ENCODE assay signal across 7 mouse cellular contexts in genomic region chr1:153386271-153387069, GRCm38 (mm10). TPM values are rescaled to one million over a fixed set of nuclear protein-coding genes. Genes with fewer than 3 reads are reported as not detected.
DNase-seq lines count a peak whose midpoint lies in the region; ATAC-seq and TF ChIP-seq lines count a peak whose summit lies in the region.

No protein-coding gene starts in this region.

- DNase-seq in adrenal gland, postnatal 10 days, result peak; percentile 88
- DNase-seq in embryonic facial prominence, embryonic 11.5 days (ENCODE audit: low spot score), result peak; percentile 91
- peak; percentile 84 to 91 for DNase-seq in heart, adult 18-20 months
- DNase-seq in kidney, adult 2 months, result peak; percentile 79
- DNase-seq in limb, embryonic 11.5 days (ENCODE audit: low spot score), result peak; percentile 89
- DNase-seq in midbrain, postnatal 0 days (ENCODE audit: low spot score), result peak; percentile 89
- peak; percentile 42 to 58 for DNase-seq in spleen, postnatal 14 days (ENCODE audit: low spot score in 2 of 2)

- H3K4me2 ChIP-seq in embryonic facial prominence, embryonic 11.5 days (ENCODE audit: low read depth, low read length), result no peak overlapping the region
- no peak overlapping the region for H3K4me2 ChIP-seq in limb, embryonic 11.5 days (ENCODE audit: low read depth, severe bottlenecking)
- H3K4me2 ChIP-seq in midbrain, postnatal 0 days (ENCODE audit: low read depth, low read length, poor library complexity, severe bottlenecking), result no peak overlapping the region

- H3K4me3 ChIP-seq in embryonic facial prominence, embryonic 11.5 days (ENCODE audit: low read depth, low read length), result no peak overlapping the region
- no peak overlapping the region for H3K4me3 ChIP-seq in kidney, adult 2 months (ENCODE audit: insufficient read depth, low read depth, low read length)
- H3K4me3 ChIP-seq in limb, embryonic 11.5 days (ENCODE audit: low read depth, low read length), result no peak overlapping the region
- H3K4me3 ChIP-seq in midbrain, postnatal 0 days (ENCODE audit: low read depth, low read length), result no peak overlapping the region

- WGBS in embryonic facial prominence, embryonic 11.5 days, result 55% methylated on average over 25 of the region's 25 CpGs
- 47% methylated on average over 25 of the region's 25 CpGs for WGBS in kidney, adult 2 months
- 57% methylated on average over 25 of the region's 25 CpGs for WGBS in limb, embryonic 11.5 days
- 53% methylated on average over 25 of the region's 25 CpGs for WGBS in midbrain, postnatal 0 days

- no peaks in the 10 kb centered on the region for H3K4me1 ChIP-seq in embryonic facial prominence, embryonic 11.5 days (ENCODE audit: control insufficient read depth, insufficient read depth, low read length)
- no peaks in the 10 kb centered on the region for H3K4me1 ChIP-seq in kidney, adult 2 months (ENCODE audit: control insufficient read depth, insufficient read depth, low read length)
- no peaks in the 10 kb centered on the region for H3K4me1 ChIP-seq in limb, embryonic 11.5 days (ENCODE audit: control insufficient read depth, insufficient read depth, low read length)
- H3K4me1 ChIP-seq in midbrain, postnatal 0 days (ENCODE audit: insufficient read depth, low read length), result no peaks in the 10 kb centered on the region

- H3K9ac ChIP-seq in embryonic facial prominence, embryonic 11.5 days (replicated peaks; ENCODE audit: low read length), result no peak overlapping the region
- H3K9ac ChIP-seq in limb, embryonic 11.5 days (ENCODE audit: low read length), result no peak overlapping the region
- H3K9ac ChIP-seq in midbrain, postnatal 0 days (replicated peaks; ENCODE audit: low read length, poor library complexity, severe bottlenecking), result no peak overlapping the region

- TF ChIP-seq CTCF in kidney, adult 2 months (conservative IDR thresholded peaks at IDR 0.05; ENCODE audit: insufficient read depth, insufficient read length, low read depth, low read length), result peak; percentile 85
- TF ChIP-seq CTCF in midbrain, postnatal 0 days (IDR thresholded peaks at IDR 0.05), result peak; percentile 96

- no peak for TF ChIP-seq POLR2A in kidney, adult 2 months (IDR thresholded peaks at IDR 0.05; ENCODE audit: low read depth, low read length)

- H3K27me3 ChIP-seq in embryonic facial prominence, embryonic 11.5 days (ENCODE audit: control insufficient read depth, insufficient read depth, low read length), result no peaks in the 10 kb centered on the region
- no peaks in the 10 kb centered on the region for H3K27me3 ChIP-seq in kidney, adult 2 months (replicated peaks; ENCODE audit: control insufficient read depth, insufficient read depth, low read length)
- H3K27me3 ChIP-seq in limb, embryonic 11.5 days (ENCODE audit: control insufficient read depth, insufficient read depth, low read length), result no peaks in the 10 kb centered on the region
- H3K27me3 ChIP-seq in midbrain, postnatal 0 days (ENCODE audit: insufficient read depth, low read length), result no peaks in the 10 kb centered on the region

- no peak overlapping the region for H3K27ac ChIP-seq in embryonic facial prominence, embryonic 11.5 days (replicated peaks; ENCODE audit: low read depth, low read length)
- no peak overlapping the region for H3K27ac ChIP-seq in kidney, adult 2 months (ENCODE audit: insufficient read depth, low read depth, low read length)
- no peak overlapping the region for H3K27ac ChIP-seq in limb, embryonic 11.5 days (replicated peaks; ENCODE audit: low read depth, low read length)
- H3K27ac ChIP-seq in midbrain, postnatal 0 days (ENCODE audit: low read depth, low read length), result no peak overlapping the region

- H3K9me3 ChIP-seq in embryonic facial prominence, embryonic 11.5 days (replicated peaks; ENCODE audit: control insufficient read depth, low read length), result no peaks in the 10 kb centered on the region
- H3K9me3 ChIP-seq in limb, embryonic 11.5 days (ENCODE audit: control insufficient read depth, low read length), result no peaks in the 10 kb centered on the region
- H3K9me3 ChIP-seq in midbrain, postnatal 0 days (ENCODE audit: low read length), result no peaks in the 10 kb centered on the region

- H3K36me3 ChIP-seq in embryonic facial prominence, embryonic 11.5 days (replicated peaks; ENCODE audit: control insufficient read depth, insufficient read depth, low read depth, low read length), result no peaks in the 10 kb centered on the region
- H3K36me3 ChIP-seq in kidney, adult 2 months (ENCODE audit: control insufficient read depth, insufficient read depth, low read length), result no peaks in the 10 kb centered on the region
- no peaks in the 10 kb centered on the region for H3K36me3 ChIP-seq in limb, embryonic 11.5 days (ENCODE audit: control insufficient read depth, insufficient read depth, low read length)
- no peaks in the 10 kb centered on the region for H3K36me3 ChIP-seq in midbrain, postnatal 0 days (ENCODE audit: insufficient read depth, low read length)

- ATAC-seq in embryonic facial prominence, embryonic 11.5 days (replicated peaks; ENCODE audit: insufficient number of reproducible peaks, low FRiP score, low TSS enrichment, low read depth), result peak; percentile 70; the same call in 1 of the 2 replicates
- ATAC-seq in limb, embryonic 11.5 days (ENCODE audit: insufficient number of reproducible peaks, low FRiP score, low TSS enrichment, low read depth), result no peak
- ATAC-seq in midbrain, postnatal 0 days (ENCODE audit: low FRiP score), result peak; percentile 62; the same call in 1 of the 2 replicates

RNA-seq across cellular contexts. Expression of gene Shcbp1l, which starts 38.5 kb away (rescaled TPM):
- under 1 TPM; 0.15 to 0.39 TPM for total RNA-seq in adrenal gland, postnatal 10 days (2021)
- polyA plus RNA-seq in embryonic facial prominence, embryonic 11.5 days (2014; fragmentation: Nextera tagmentation; extraction: Ambion mirVana), result 0.25 and 0.45 TPM in 2 replicates
- not detected for total RNA-seq in heart, adult 18-20 months (2021)
- 0.04 and 0.06 TPM in 2 replicates for polyA plus RNA-seq in kidney, adult 2 months (2012; rRNA removed)
- polyA plus RNA-seq in limb, embryonic 11.5 days (2014; fragmentation: Nextera tagmentation; extraction: Ambion mirVana), result 0.23 and 0.27 TPM in 2 replicates
- total RNA-seq in midbrain, postnatal 0 days (2014; rRNA removed), result 0.93 and 2.6 TPM in 2 replicates
- 1.2 and 1.3 TPM in 2 replicates for polyA plus RNA-seq in midbrain, postnatal 0 days (2015; fragmentation: Nextera tagmentation; extraction: Ambion mirVana)

RNA-seq across cellular contexts. Expression of gene Lamc1, which starts 53.9 kb away (rescaled TPM):
- total RNA-seq in adrenal gland, postnatal 10 days (2021), result 100 to 1,000 TPM; 163 to 189 TPM
- polyA plus RNA-seq in embryonic facial prominence, embryonic 11.5 days (2014; fragmentation: Nextera tagmentation; extraction: Ambion mirVana), result 34.8 and 36.0 TPM in 2 replicates
- total RNA-seq in heart, adult 18-20 months (2021), result 10 to 100 TPM; 83.1 to 94.8 TPM
- 44.6 and 47.8 TPM in 2 replicates for polyA plus RNA-seq in kidney, adult 2 months (2012; rRNA removed)
- polyA plus RNA-seq in limb, embryonic 11.5 days (2014; fragmentation: Nextera tagmentation; extraction: Ambion mirVana), result 29.9 and 34.8 TPM in 2 replicates
- 40.6 and 46.1 TPM in 2 replicates for total RNA-seq in midbrain, postnatal 0 days (2014; rRNA removed)
- 11.5 and 12.0 TPM in 2 replicates for polyA plus RNA-seq in midbrain, postnatal 0 days (2015; fragmentation: Nextera tagmentation; extraction: Ambion mirVana)
